Mouse (Mus musculus) G1E (cell line): ENCODE results near the gene Cep41.

Experiments used
- POLR2AphosphoS5 ChIP-seq: IDR thresholded peaks from 2 replicates; pipeline ENCODE4 v1.6.1; 2012; ENCODE audit warnings: low read depth, low read length, inconsistent platforms; ENCODE audit not compliant: insufficient replicate concordance
- TAL1 ChIP-seq: conservative IDR thresholded peaks from 2 replicates; pipeline ENCODE4 v1.6.1; 2012; ENCODE audit warnings: low read depth, low read length, inconsistent platforms, mixed read lengths

DNA sequence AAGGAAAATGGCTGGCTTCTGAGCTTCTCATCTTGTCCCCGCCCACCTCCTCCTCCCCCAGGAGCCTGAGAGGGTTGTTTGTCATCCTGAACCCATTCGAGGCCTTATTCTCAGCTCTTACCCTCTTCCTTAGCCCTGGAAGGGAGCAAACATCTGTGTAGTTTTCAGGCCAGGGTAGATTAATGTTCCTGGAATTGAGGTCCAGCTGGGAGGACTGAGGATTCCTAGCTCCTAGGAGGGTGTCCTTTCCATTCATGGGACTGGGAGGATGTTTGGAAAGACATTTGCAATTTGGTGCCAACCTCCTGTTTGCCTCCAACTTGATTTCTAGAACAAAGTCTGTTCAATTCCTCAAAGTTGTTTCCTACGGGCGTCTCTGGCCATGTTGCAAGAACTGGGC lies 73.0 kb downstream of the Cep41 start:
- TF ChIP-seq TAL1, result no peak
- TF ChIP-seq POLR2AphosphoS5, result no peak
